Mouse (Mus musculus): ENCODE measurements around the gene Myo16. TPM values are rescaled to one million over a fixed set of nuclear protein-coding genes. Genes with fewer than 3 reads are reported as not detected.

Myo16 gene
- total RNA-seq (2015; ENCODE audit: low replicate concordance) (not detected in 2 replicates), total RNA-seq (2017; ENCODE audit: low replicate concordance) (not detected in 2 replicates)

GRCm38 (mm10) chr8:10153611-10154438, at the start of gene Myo16:
TSS of gene Myo16 (plus strand) at chr8:10153911.
- no peak for ATAC-seq (replicated peaks; ENCODE audit: low FRiP score, poor library complexity, severe bottlenecking)

GRCm38 (mm10) chr8:10108516-10109271, 45.0 kb upstream of the Myo16 start:
- no peak for ATAC-seq (replicated peaks; ENCODE audit: low FRiP score, poor library complexity, severe bottlenecking)

GRCm38 (mm10) chr8:10122749-10123148, 31.0 kb upstream of the Myo16 start:
- no peak for ATAC-seq (replicated peaks; ENCODE audit: low FRiP score, poor library complexity, severe bottlenecking)

GRCm38 (mm10) chr8:10123412-10123811, 30.3 kb upstream of the Myo16 start:
- no peak for ATAC-seq (replicated peaks; ENCODE audit: low FRiP score, poor library complexity, severe bottlenecking)

GRCm38 (mm10) chr8:10125684-10126083, 28.0 kb upstream of the Myo16 start:
- ATAC-seq (replicated peaks; ENCODE audit: low FRiP score, poor library complexity, severe bottlenecking): no peak

- no peak for ATAC-seq (replicated peaks; ENCODE audit: low FRiP score, poor library complexity, severe bottlenecking)
Observed at GRCm38 (mm10) chr8:10130513-10131414, 22.9 kb upstream of the Myo16 start.

- ATAC-seq (replicated peaks; ENCODE audit: low FRiP score, poor library complexity, severe bottlenecking): no peak
Observed at GRCm38 (mm10) chr8:10139536-10139935, 14.2 kb upstream of the Myo16 start.

- ATAC-seq (replicated peaks; ENCODE audit: low FRiP score, poor library complexity, severe bottlenecking): no peak
Observed at GRCm38 (mm10) chr8:10143961-10144360, 9.8 kb upstream of the Myo16 start.

GRCm38 (mm10) chr8:10151692-10152247, 1.9 kb upstream of the Myo16 start:
- ATAC-seq (replicated peaks; ENCODE audit: low FRiP score, poor library complexity, severe bottlenecking): no peak

- no peak for ATAC-seq (replicated peaks; ENCODE audit: low FRiP score, poor library complexity, severe bottlenecking)
Observed at GRCm38 (mm10) chr8:10154439-10154745, 681 bp downstream of the Myo16 start.

- no peak for ATAC-seq (replicated peaks; ENCODE audit: low FRiP score, poor library complexity, severe bottlenecking)
Observed at GRCm38 (mm10) chr8:10155075-10155474, 1.4 kb downstream of the Myo16 start.

- ATAC-seq (replicated peaks; ENCODE audit: low FRiP score, poor library complexity, severe bottlenecking): no peak
Observed at GRCm38 (mm10) chr8:10161106-10161505, 7.4 kb downstream of the Myo16 start.

GRCm38 (mm10) chr8:10164959-10165358, 11.2 kb downstream of the Myo16 start:
- ATAC-seq (replicated peaks; ENCODE audit: low FRiP score, poor library complexity, severe bottlenecking): no peak

GRCm38 (mm10) chr8:10168326-10168725, 14.6 kb downstream of the Myo16 start:
- no peak for ATAC-seq (replicated peaks; ENCODE audit: low FRiP score, poor library complexity, severe bottlenecking)

GRCm38 (mm10) chr8:10169894-10170293, 16.2 kb downstream of the Myo16 start:
- no peak for ATAC-seq (replicated peaks; ENCODE audit: low FRiP score, poor library complexity, severe bottlenecking)

GRCm38 (mm10) chr8:10171321-10171720, 17.6 kb downstream of the Myo16 start:
- no peak for ATAC-seq (replicated peaks; ENCODE audit: low FRiP score, poor library complexity, severe bottlenecking)

- no peak for ATAC-seq (replicated peaks; ENCODE audit: low FRiP score, poor library complexity, severe bottlenecking)
Observed at GRCm38 (mm10) chr8:10172278-10172677, 18.6 kb downstream of the Myo16 start.

- no peak for ATAC-seq (replicated peaks; ENCODE audit: low FRiP score, poor library complexity, severe bottlenecking)
Observed at GRCm38 (mm10) chr8:10173033-10173747, 19.5 kb downstream of the Myo16 start.

- ATAC-seq (replicated peaks; ENCODE audit: low FRiP score, poor library complexity, severe bottlenecking): no peak
Observed at GRCm38 (mm10) chr8:10174201-10174840, 20.6 kb downstream of the Myo16 start.

All from erythroblast, adult 5-6 weeks (primary cell).